Mouse (Mus musculus) lung, embryonic 14.5 days (tissue): ENCODE results near the gene Hist1h1t. TPM values are rescaled to one million over a fixed set of nuclear protein-coding genes. Genes with fewer than 3 reads are reported as not detected.
"Not testable (repeated sequence)": the region's sequence is repeated elsewhere in the genome, so short reads cannot be mapped to it uniquely, and the experiment has no call there.

ENCODE experiments used
- ATAC-seq: fragments of 200-750 bp; cut with Nextera tagmentation; 2 replicates; pipeline ENCODE4 v1.8.0; 2017; ENCODE audit warnings: mild to moderate bottlenecking, moderate TSS enrichment, moderate library complexity; ENCODE audit not compliant: insufficient read depth
- DNase-seq: peaks from one replicate; pipeline ENCODE4 v3.0.0-alpha.2; 2015
- H3K27ac ChIP-seq: fragments of 300-500 bp; sonication (generic); 2 replicates; pipeline ENCODE4 v1.5.1; 2014; ENCODE audit warnings: low read depth, mild to moderate bottlenecking, moderate library complexity
- H3K27me3 ChIP-seq: fragments of 300-500 bp; sonication (generic); 2 replicates; pipeline ENCODE4 v1.6.1; 2014; ENCODE audit warnings: low read length, control low read depth; ENCODE audit not compliant: insufficient read depth
- H3K36me3 ChIP-seq: fragments of 300-500 bp; sonication (generic); 2 replicates; pipeline ENCODE4 v1.6.1; 2014; ENCODE audit warnings: control low read depth; ENCODE audit not compliant: insufficient read depth
- H3K4me1 ChIP-seq: fragments of 300-500 bp; sonication (generic); 2 replicates; pipeline ENCODE4 v1.6.1; 2014; ENCODE audit warnings: antibody characterized with exemption, control low read depth; ENCODE audit not compliant: insufficient read depth
- H3K4me2 ChIP-seq: fragments of 300-500 bp; sonication (generic); 2 replicates; pipeline ENCODE4 v1.6.1; 2014; ENCODE audit warnings: mild to moderate bottlenecking
- H3K4me3 ChIP-seq: fragments of 300-500 bp; sonication (generic); 2 replicates; pipeline ENCODE4 v1.5.1; 2014; ENCODE audit warnings: low read depth, low read length
- H3K9ac ChIP-seq: fragments of 300-500 bp; sonication (generic); 2 replicates; pipeline ENCODE4 v1.6.1; 2014
- H3K9me3 ChIP-seq: fragments of 300-500 bp; sonication (generic); 2 replicates; pipeline ENCODE4 v1.6.1; 2016; ENCODE audit warnings: low read depth, low read length, control low read depth
- CTCF ChIP-seq: IDR thresholded peaks from 2 replicates; pipeline ENCODE4 v1.5.1; 2016; ENCODE audit warnings: antibody characterized with exemption, low read depth
- WGBS: fragments of 180-500 bp; shearing (Covaris S2); extraction: QIAGEN DNeasy Blood & Tissue Kit; methylation state at CpG from one replicate; pipeline ENCODE4 v1.1.7; 2014; 5-methylcytosine and 5-hydroxymethylcytosine counted together
- polyA plus RNA-seq: library from polyadenylated mRNA; unstranded; fragments of >200 nt; fragmentation: Nextera tagmentation; extraction: Ambion mirVana; gene quantifications from 2 replicates; pipeline ENCODE4 v1.2.1, GENCODE M21; 2014

Hist1h1t gene
- polyA plus RNA-seq, 1 experiment from 2014 or later = not detected

DNA sequence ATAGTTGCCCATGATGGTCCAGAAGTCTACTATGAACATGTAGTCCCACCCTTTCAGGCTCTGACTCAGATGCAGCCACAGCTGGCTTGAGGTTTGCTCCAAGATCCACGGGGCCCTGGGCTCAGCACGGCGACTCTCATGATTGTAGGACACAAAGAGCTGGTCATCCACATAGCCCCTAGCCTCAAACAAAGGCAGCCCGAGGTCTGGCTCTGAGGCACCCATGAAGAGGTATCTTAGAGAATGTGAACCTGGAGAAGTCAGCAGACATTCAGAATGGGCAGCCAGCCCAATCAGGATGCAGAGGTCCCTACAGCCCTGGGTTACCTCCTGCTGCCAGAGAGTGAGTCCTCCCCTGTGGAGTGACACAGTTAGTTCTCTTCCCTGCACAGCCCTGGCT lies 12.4 kb downstream of the Hist1h1t start:
- H3K4me3 ChIP-seq = no peak overlapping the region
- H3K4me2 ChIP-seq = no peak overlapping the region
- no peaks in the 10 kb centered on the region for H3K9me3 ChIP-seq
- no peak for ATAC-seq
- no peaks in the 10 kb centered on the region for H3K27me3 ChIP-seq
- no peak for TF ChIP-seq CTCF
- no peaks in the 10 kb centered on the region for H3K36me3 ChIP-seq
- no peak overlapping the region for H3K27ac ChIP-seq
- WGBS = 87% methylated on average over 4 of the region's 4 CpGs
- no peaks in the 10 kb centered on the region; the same call in 1 of the 2 replicates for H3K4me1 ChIP-seq
- DNase-seq = no peak
- no peak overlapping the region for H3K9ac ChIP-seq

DNA sequence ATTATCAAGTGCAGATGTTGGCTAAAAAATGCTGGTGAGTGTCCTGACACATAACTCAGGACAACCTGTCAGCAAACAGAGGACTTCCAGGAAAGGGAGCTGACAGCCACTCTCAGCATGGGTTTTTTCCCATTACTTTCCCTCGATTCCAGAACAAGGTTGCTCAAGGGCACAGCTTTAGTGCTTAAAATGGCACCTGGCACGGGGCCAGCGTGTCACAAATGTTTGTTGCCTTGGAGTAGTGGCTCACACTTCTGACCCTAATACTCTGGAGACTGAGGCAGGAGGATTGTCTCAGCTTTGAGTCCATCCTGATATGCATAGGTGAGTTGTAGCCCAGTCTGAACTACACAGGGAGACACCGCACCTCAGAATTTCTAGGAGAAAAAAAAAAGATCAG lies 13.0 kb downstream of the Hist1h1t start:
- H3K9me3 ChIP-seq = no peaks in the 10 kb centered on the region
- H3K4me2 ChIP-seq = no peak overlapping the region
- H3K36me3 ChIP-seq = no peaks in the 10 kb centered on the region
- TF ChIP-seq CTCF = no peak
- H3K9ac ChIP-seq = no peak overlapping the region
- ATAC-seq (no peak), DNase-seq (no peak)
- WGBS = 57% methylated on average over 4 of the region's 4 CpGs
- no peaks in the 10 kb centered on the region; the same call in 1 of the 2 replicates for H3K4me1 ChIP-seq
- no peak overlapping the region for H3K4me3 ChIP-seq
- no peak overlapping the region for H3K27ac ChIP-seq
- H3K27me3 ChIP-seq = no peaks in the 10 kb centered on the region

DNA sequence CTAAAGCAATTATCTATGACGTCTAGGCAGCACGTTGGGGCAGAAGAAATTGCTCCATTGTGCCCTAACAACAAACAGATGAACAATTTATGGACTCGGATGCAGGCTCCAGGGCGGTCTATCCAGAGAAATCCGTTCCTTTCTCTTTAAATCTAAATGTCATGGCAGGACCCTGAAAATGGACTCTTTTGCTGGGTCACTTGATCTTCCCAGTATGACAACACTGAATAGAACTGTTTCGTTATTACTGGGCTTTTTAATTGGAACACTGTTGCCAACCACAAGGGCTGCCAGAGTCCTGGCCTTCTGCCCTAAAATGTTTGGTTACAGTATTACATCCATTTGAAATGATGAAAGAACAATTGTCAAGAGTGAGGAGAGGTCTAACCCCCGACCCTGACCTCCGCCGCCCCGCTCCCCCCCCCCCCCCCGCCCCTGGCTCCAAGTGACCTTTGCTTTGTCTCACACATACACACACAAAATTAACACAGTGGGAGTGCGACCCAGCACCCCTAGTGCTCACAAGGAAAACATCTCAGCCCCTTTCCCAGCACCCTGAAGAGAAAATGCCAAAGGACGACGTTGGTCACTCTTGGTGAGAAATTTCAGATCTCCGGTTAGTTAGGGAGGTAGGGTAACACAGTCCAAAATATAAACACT lies 14.2 kb downstream of the Hist1h1t start:
- 34% methylated on average over 12 of the region's 15 CpGs for WGBS
- H3K4me1 ChIP-seq = no peaks in the 10 kb centered on the region; the same call in 1 of the 2 replicates
- peak overlapping the region; percentile 80 for H3K4me2 ChIP-seq
- H3K9ac ChIP-seq = peak overlapping the region; percentile 61
- H3K27ac ChIP-seq = peak overlapping the region; percentile 18; the same call in 1 of the 2 replicates
- ATAC-seq (peak; percentile 17; the same call in 1 of the 2 replicates), DNase-seq (no peak)
- TF ChIP-seq CTCF = no peak
- H3K27me3 ChIP-seq = no peaks in the 10 kb centered on the region
- peak overlapping the region; percentile 41 for H3K4me3 ChIP-seq
- no peaks in the 10 kb centered on the region for H3K36me3 ChIP-seq
- H3K9me3 ChIP-seq = no peaks in the 10 kb centered on the region

DNA sequence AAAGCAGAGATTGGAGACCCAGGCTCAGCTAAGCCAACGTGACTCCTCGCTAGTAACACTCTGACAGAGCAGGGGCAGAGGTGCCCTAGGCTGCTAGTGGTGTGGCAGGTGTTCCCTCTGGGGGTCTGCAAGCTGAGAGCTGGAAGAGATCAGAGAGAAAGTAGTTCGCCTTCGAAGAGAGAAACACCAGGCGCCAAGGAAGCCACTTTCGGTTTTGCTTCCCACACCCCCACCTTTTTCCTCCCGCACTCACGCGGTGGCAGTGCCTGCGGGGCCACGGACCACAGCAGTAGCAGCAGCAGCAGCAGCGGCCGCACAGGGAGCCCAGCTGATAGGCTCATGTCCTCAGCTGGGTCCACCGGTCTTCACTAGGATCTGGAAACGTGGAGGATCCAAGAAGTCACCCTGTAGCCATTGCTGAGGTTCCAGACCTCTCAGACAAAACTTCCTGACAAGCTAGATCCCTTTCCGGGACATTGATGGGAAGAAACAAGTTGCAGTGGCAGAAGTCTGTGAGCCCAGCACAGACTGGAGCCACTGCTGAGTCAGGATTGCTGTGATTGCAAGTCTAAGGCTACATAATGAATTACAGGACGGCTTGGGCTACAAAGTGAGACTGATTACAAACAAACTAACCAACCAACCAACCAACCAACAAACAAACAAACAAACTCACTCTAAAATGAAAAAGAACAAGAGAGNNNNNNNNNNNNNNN lies 14.9 kb downstream of the Hist1h1t start, which contains the start of gene Hfe:
Hfe (minus strand) TSS at position 481 of the 716 bp plus-strand sequence.
- DNase-seq = peak; percentile 68
- H3K27ac ChIP-seq = peak within 1 kb of the TSS; percentile 18; the same call in 1 of the 2 replicates
- WGBS = 5% methylated on average over 17 of the region's 17 CpGs
- no peaks in the 10 kb centered on the region for H3K36me3 ChIP-seq
- ATAC-seq = peak; percentile 52
- peak within 1 kb of the TSS; percentile 41 for H3K4me3 ChIP-seq
- no peaks in the 10 kb centered on the region for H3K9me3 ChIP-seq
- H3K4me1 ChIP-seq = no peaks in the 10 kb centered on the region; the same call in 1 of the 2 replicates
- TF ChIP-seq CTCF = no peak
- H3K27me3 ChIP-seq = no peaks in the 10 kb centered on the region
- peak within 1 kb of the TSS; percentile 61 for H3K9ac ChIP-seq
- H3K4me2 ChIP-seq = peak within 1 kb of the TSS; percentile 80

DNA sequence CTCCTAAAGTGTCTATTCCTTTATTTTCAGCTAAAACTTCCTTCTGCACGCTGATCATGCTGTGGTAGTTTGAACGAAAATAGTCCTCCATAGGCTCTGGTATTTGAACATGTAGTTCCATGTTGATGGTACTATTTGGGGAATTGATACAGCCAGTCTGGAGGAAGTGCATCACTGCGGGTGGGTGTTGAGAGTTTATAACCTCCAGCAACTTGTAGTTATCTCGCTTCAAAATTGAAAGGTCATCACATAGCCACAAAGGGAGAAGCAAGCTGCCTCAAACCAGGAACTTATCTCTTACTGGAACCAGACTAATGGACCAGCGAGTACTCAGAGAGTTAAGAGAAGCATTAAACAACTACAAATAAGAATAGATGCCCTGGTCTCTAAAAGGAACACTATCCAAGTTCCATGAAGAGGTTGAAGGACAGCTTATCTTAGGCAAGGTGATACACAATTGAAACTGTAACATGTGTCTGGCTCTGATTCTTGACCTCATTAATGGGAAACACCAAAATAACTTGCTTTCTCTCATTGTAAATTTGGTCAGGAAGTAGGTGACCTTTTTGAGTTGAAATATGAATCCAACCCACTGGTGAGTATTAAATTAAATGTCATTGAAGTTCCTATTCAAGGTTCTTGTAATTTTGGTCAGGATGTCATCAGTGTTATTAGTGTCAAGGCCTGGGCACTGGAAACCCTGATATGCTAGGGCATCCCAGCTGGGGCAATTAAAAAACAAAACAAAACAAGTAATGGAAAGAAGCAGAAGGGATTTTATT lies 20.8 kb downstream of the Hist1h1t start:
- no peak overlapping the region for H3K27ac ChIP-seq
- H3K4me2 ChIP-seq = no peak overlapping the region
- DNase-seq (no peak), ATAC-seq (no peak)
- no peak for TF ChIP-seq CTCF
- WGBS = 84% methylated on average over 5 of the region's 5 CpGs
- H3K36me3 ChIP-seq = no peaks in the 10 kb centered on the region
- H3K9me3 ChIP-seq = no peaks in the 10 kb centered on the region; the same call in 1 of the 2 replicates
- H3K27me3 ChIP-seq = no peaks in the 10 kb centered on the region
- no peak overlapping the region for H3K4me3 ChIP-seq
- H3K9ac ChIP-seq = no peak overlapping the region
- no peaks in the 10 kb centered on the region for H3K4me1 ChIP-seq

DNA sequence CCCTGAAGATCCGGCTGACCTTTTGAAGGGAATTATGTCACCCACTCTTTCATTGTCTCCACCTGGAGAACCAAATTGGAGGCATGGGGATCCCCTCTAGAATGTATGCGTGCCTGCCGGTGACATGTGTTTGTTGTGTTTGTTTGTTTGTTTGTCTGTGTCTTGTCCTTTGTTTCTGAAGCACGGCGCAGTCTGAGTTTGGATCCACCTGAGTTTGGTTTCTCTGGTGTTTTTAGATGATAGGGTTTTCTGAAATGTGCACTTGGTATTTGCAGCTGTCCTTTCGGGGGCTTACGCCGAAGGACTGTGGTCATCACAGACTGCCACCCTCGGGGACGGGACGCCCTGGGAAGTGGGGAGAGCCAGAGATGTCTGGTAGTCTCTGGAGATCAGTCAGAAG lies 21.6 kb downstream of the Hist1h1t start:
- H3K4me2 ChIP-seq = no peak overlapping the region
- 39% methylated on average over 11 of the region's 11 CpGs for WGBS
- no peak for ATAC-seq
- no peak overlapping the region for H3K27ac ChIP-seq
- H3K36me3 ChIP-seq = no peaks in the 10 kb centered on the region
- no peak for DNase-seq
- no peaks in the 10 kb centered on the region for H3K4me1 ChIP-seq
- no peak overlapping the region for H3K9ac ChIP-seq
- H3K27me3 ChIP-seq = no peaks in the 10 kb centered on the region
- H3K4me3 ChIP-seq = no peak overlapping the region
- H3K9me3 ChIP-seq = no peaks in the 10 kb centered on the region; the same call in 1 of the 2 replicates
- no peak for TF ChIP-seq CTCF

DNA sequence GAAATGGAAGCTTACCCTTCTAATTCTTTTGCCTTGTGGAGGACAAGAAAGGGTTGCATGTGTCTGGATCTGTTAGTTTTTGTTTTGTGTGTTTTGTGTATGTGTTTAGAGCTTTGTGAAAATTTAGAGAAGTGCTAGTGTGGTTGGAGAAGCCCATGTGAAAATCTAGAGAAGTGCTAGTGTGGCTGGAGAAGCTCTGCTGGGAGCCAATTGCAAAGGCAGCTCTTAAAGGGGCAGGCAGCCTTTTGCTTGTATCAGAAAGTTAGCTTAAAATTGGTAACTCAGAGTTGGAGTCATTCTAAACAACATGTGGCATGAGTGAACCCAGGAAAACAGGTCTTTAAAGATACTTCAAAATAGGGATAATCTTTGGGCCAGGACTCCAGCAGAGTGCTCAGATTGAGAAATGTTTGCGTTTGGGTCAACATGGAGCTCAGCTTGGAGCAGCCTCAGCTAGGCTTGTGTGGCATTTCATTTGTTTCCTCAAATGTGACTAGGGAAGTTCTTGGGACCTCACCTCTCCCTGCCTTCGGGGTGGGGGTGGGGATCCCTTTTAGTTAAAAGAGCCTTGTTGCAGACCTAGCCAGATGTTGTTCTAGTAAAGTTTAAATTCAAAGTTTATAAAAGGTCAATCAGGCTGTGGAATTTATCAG lies 22.1 kb downstream of the Hist1h1t start:
- DNase-seq, H3K4me3 ChIP-seq, H3K9me3 ChIP-seq, H3K27ac ChIP-seq, H3K27me3 ChIP-seq, H3K36me3 ChIP-seq, H3K9ac ChIP-seq, H3K4me1 ChIP-seq, H3K4me2 ChIP-seq, ATAC-seq: not testable (repeated sequence)
- 6% methylated on average over 2 of the region's 2 CpGs for WGBS
